ENCODE assay signal across 10 mouse cellular contexts in the genomic region with DNA sequence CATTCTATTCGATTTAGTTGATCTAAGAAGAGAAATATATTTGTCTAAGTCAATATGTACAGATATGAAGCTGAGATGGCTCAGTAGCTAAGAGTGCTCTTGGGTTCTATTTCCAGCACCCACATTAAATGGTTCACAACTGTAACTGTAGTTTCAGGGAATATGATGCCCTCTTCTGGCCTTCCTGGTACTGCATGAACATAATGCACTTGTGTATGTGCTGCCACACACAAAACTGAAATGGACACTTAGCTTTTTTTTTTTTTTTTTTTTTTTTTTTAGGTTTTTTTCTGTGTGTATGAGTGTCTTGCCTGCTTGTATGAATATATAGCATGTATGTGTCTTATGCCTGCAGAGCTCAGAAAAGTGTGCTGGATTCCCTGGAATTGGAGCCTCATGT. TPM values are rescaled to one million over a fixed set of nuclear protein-coding genes. Genes with fewer than 3 reads are reported as not detected.
DNase-seq lines count a peak whose midpoint lies in the region; ATAC-seq and TF ChIP-seq lines count a peak whose summit lies in the region.
"Had no signal": no experiment of that assay in that cellular context is flagged by ENCODE, and none has a peak within 500 bp of the region (broad histone marks: within the 10 kb centered on the region; RNA-seq: fewer than 3 reads in every experiment).

No protein-coding gene starts in this region.

- no peak overlapping the region for H3K9ac ChIP-seq in lung, embryonic 14.5 days

- DNase-seq in gastrocnemius, postnatal 10 days = peak; percentile 17
- DNase-seq in gastrocnemius, postnatal 14 days = no peak
- peak; percentile 48 for DNase-seq in lung, embryonic 14.5 days
- no peak for DNase-seq in lung, adult 18-20 months
- peak; percentile 50 for DNase-seq in ES-CJ7 (ENCODE audit: low read depth, low spot score)
- DNase-seq in lung, postnatal 25 days (ENCODE audit: low spot score) = peak; percentile 17
- DNase-seq in left cerebral cortex, postnatal 36 days (ENCODE audit: low spot score in 2 of 2) = no peak

- H3K4me2 ChIP-seq in lung, embryonic 14.5 days = no peak overlapping the region

- 94% methylated on average over 1 of the region's 1 CpGs for WGBS in lung, embryonic 14.5 days

- TF ChIP-seq CTCF in lung, embryonic 14.5 days (IDR thresholded peaks at IDR 0.05; ENCODE audit: low read depth) = peak; percentile 28

- no peak overlapping the region for H3K27ac ChIP-seq in lung, embryonic 14.5 days (ENCODE audit: low read depth)

- H3K4me3 ChIP-seq in lung, embryonic 14.5 days (ENCODE audit: low read depth, low read length) = no peak overlapping the region
- H3K4me3 ChIP-seq: erythroblast, embryonic 14.5 days had no signal

- H3K27me3 ChIP-seq in lung, embryonic 14.5 days (ENCODE audit: insufficient read depth, low read length) = no peaks in the 10 kb centered on the region

- H3K36me3 ChIP-seq in lung, embryonic 14.5 days (ENCODE audit: insufficient read depth) = peaks cover 85% of the 10 kb centered on the region

- intact Hi-C loops in gastrocnemius, postnatal 14 days (cut with DNase I; ENCODE audit: low total_unique reads) = no loop called here
- intact Hi-C loops in left cerebral cortex, postnatal 36 days (cut with DNase I) = no loop called here

- no peak for ATAC-seq in lung, embryonic 14.5 days (ENCODE audit: insufficient read depth)
- no peak for ATAC-seq in inflammation-experienced regulatory T-cells, adult 6 months
- ATAC-seq: intestine, embryonic 16.5 days had no signal

- no peaks in the 10 kb centered on the region; the same call in 1 of the 2 replicates for H3K9me3 ChIP-seq in lung, embryonic 14.5 days (ENCODE audit: low read depth, low read length)

- H3K4me1 ChIP-seq in lung, embryonic 14.5 days (ENCODE audit: insufficient read depth) = no peaks in the 10 kb centered on the region

RNA-seq across cellular contexts. Expression of gene Atl3, which starts 29.5 kb away (rescaled TPM):
- total RNA-seq in gastrocnemius, postnatal 10 days (2021) = 10 to 100 TPM; 22.8 to 27.5 TPM
- 10 to 100 TPM; 15.4 to 16.0 TPM for total RNA-seq in gastrocnemius, postnatal 14 days (2021)
- polyA plus RNA-seq in lung, embryonic 14.5 days (2014; fragmentation: Nextera tagmentation; extraction: Ambion mirVana) = 20.8 and 25.0 TPM in 2 replicates
- 10 to 100 TPM; 21.2 to 26.6 (median 26.2) TPM for polyA plus RNA-seq in inflammation-experienced regulatory T-cells, adult 6 months (2017; shearing (Covaris generic))
- total RNA-seq in left cerebral cortex, postnatal 36 days (2021) = 10 to 100 TPM; 23.4 to 25.7 TPM

RNA-seq across cellular contexts. Expression of gene Pla2g16, which starts 34.0 kb away (rescaled TPM):
- 10 to 100 TPM; 61.0 to 61.6 TPM for total RNA-seq in gastrocnemius, postnatal 10 days (2021)
- 10 to 100 TPM; 55.0 to 57.6 TPM for total RNA-seq in gastrocnemius, postnatal 14 days (2021)
- 10.4 and 12.5 TPM in 2 replicates for polyA plus RNA-seq in lung, embryonic 14.5 days (2014; fragmentation: Nextera tagmentation; extraction: Ambion mirVana)
- 10 to 100 TPM; 69.4 to 97.5 (median 81.1) TPM for polyA plus RNA-seq in inflammation-experienced regulatory T-cells, adult 6 months (2017; shearing (Covaris generic))
- total RNA-seq in left cerebral cortex, postnatal 36 days (2021) = 10 to 100 TPM; 27.2 to 29.2 TPM

RNA-seq across cellular contexts. Expression of gene Rtn3, which starts 40.2 kb away (rescaled TPM):
- total RNA-seq in gastrocnemius, postnatal 10 days (2021) = 10 to 100 TPM; 50.5 to 55.1 TPM
- total RNA-seq in gastrocnemius, postnatal 14 days (2021) = 10 to 100 TPM; 37.1 to 40.6 TPM
- polyA plus RNA-seq in lung, embryonic 14.5 days (2014; fragmentation: Nextera tagmentation; extraction: Ambion mirVana) = 107 and 112 TPM in 2 replicates
- 10 to 100 TPM; 36.0 to 58.3 (median 45.6) TPM for polyA plus RNA-seq in inflammation-experienced regulatory T-cells, adult 6 months (2017; shearing (Covaris generic))
- 100 to 1,000 TPM; 812 to 902 TPM for total RNA-seq in left cerebral cortex, postnatal 36 days (2021)

Comparison
In these comparisons a context has a peak if more than half of its experiments do, and no peak if none do; other contexts are left out.
1. DNase-seq: peak in gastrocnemius, postnatal 10 days (single experiment), lung, embryonic 14.5 days (single experiment), ES-CJ7 (single experiment) and lung, postnatal 25 days (single experiment); none in gastrocnemius, postnatal 14 days (single experiment), lung, adult 18-20 months (0 of 2) and left cerebral cortex, postnatal 36 days (0 of 2).
2. RNA of gene Rtn3, which starts 40.2 kb away (total RNA-seq): 812 to 902 TPM in left cerebral cortex, postnatal 36 days; 50.5 to 55.1 TPM in gastrocnemius, postnatal 10 days and 37.1 to 40.6 TPM in gastrocnemius, postnatal 14 days; every median in the first group is over 10 times any median in the second.